Mouse (Mus musculus) c-Kit-positive CD71-positive TER-119-positive erythroid progenitor cells, embryonic 14.5 days (primary cell): Measurements from ENCODE around the gene Mblac1.
A peak's percentile ranks its signal among the peaks of the same experiment; 100 is the strongest.

Experiments
- DNase-seq: peaks from one replicate; pipeline ENCODE4 v3.0.0-alpha.2; 2013; ENCODE audit warnings: low spot score

Gene Mblac1

GRCm38 (mm10) chr5:138193771-138194727 is at the start of gene Mblac1:
Gene Mblac1 (plus strand): TSS chr5:138194314.
- peak; percentile 90 for DNase-seq

- DNase-seq, result no peak
These were observed 39.7 kb upstream of the Mblac1 start for GRCm38 (mm10) chr5:138154390-138154789.

- peak; percentile 91 for DNase-seq
These were observed 38.6 kb upstream of the Mblac1 start, which contains the start of gene Zfp113 for GRCm38 (mm10) chr5:138155443-138155976. Gene Zfp113 (minus strand): TSS chr5:138155744.

- no peak for DNase-seq
These were observed 33.8 kb upstream of the Mblac1 start for GRCm38 (mm10) chr5:138160224-138160762.

GRCm38 (mm10) chr5:138160842-138161665 is 33.1 kb upstream of the Mblac1 start, which contains the start of gene Cops6:
Gene Cops6 (plus strand): TSS chr5:138161071.
- DNase-seq, result peak; percentile 88

- no peak for DNase-seq
These were observed 31.1 kb upstream of the Mblac1 start for GRCm38 (mm10) chr5:138163046-138163445.

GRCm38 (mm10) chr5:138163610-138164009 is 30.5 kb upstream of the Mblac1 start:
- no peak for DNase-seq

- no peak for DNase-seq
These were observed 28.5 kb upstream of the Mblac1 start for GRCm38 (mm10) chr5:138165594-138165993.

GRCm38 (mm10) chr5:138170936-138171561 is 23.1 kb upstream of the Mblac1 start:
- DNase-seq, result peak; percentile 93

- DNase-seq, result peak; percentile 98
These were observed 22.2 kb upstream of the Mblac1 start, which contains the start of the genes Ap4m1 and Mcm7 for GRCm38 (mm10) chr5:138171695-138172491. Gene Ap4m1 (plus strand): TSS chr5:138172002. Gene Mcm7 (minus strand): TSS chr5:138172422.

- DNase-seq, result no peak
These were observed 20.9 kb upstream of the Mblac1 start for GRCm38 (mm10) chr5:138173217-138173616.

GRCm38 (mm10) chr5:138186950-138187638 is 7.0 kb upstream of the Mblac1 start, which contains the start of the genes Taf6 and Cnpy4:
Gene Taf6 (minus strand): TSS chr5:138187451.
Gene Cnpy4 (plus strand): TSS chr5:138187485.
- peak; percentile 89 for DNase-seq

- DNase-seq, result peak; percentile 81
These were observed 6.3 kb upstream of the Mblac1 start for GRCm38 (mm10) chr5:138187661-138188306.

- no peak for DNase-seq
These were observed 736 bp downstream of the Mblac1 start for GRCm38 (mm10) chr5:138194755-138195345.

GRCm38 (mm10) chr5:138195463-138195862 is 1.3 kb downstream of the Mblac1 start:
- DNase-seq, result no peak

GRCm38 (mm10) chr5:138199576-138199975 is 5.5 kb downstream of the Mblac1 start:
- no peak for DNase-seq

- DNase-seq, result no peak
These were observed 8.0 kb downstream of the Mblac1 start for GRCm38 (mm10) chr5:138202086-138202485.

GRCm38 (mm10) chr5:138207253-138207652 is 13.1 kb downstream of the Mblac1 start:
- no peak for DNase-seq

GRCm38 (mm10) chr5:138207873-138208272 is 13.8 kb downstream of the Mblac1 start:
- no peak for DNase-seq
